Mouse (Mus musculus): Measurements from ENCODE around the gene Fam151b. TPM values are rescaled to one million over a fixed set of nuclear protein-coding genes. Genes with fewer than 3 reads are reported as not detected.
A peak's percentile ranks its signal among the peaks of the same experiment; 100 is the strongest.

Fam151b gene
- polyA plus RNA-seq, 1 experiment: not detected

GRCm38 (mm10) chr13:92427351-92427855 lies 56.4 kb downstream of the Fam151b start:
- TF ChIP-seq POLR2A (IDR thresholded peaks at IDR 0.05; ENCODE audit: insufficient read depth, low read depth, low read length): no peak
- no peak for TF ChIP-seq CTCF (IDR thresholded peaks at IDR 0.05; ENCODE audit: insufficient read depth, low read depth, low read length)
- H3K4me3 ChIP-seq (ENCODE audit: insufficient read depth, low read depth, low read length): peak overlapping the region; percentile 72
- WGBS: 58% methylated on average over 4 of the region's 4 CpGs
- no peak overlapping the region for H3K27ac ChIP-seq (ENCODE audit: insufficient read depth, low read depth, low read length)
- peaks cover 8% of the 10 kb centered on the region; the same call in 1 of the 2 replicates for H3K4me1 ChIP-seq (ENCODE audit: control insufficient read depth, insufficient read depth, low read length)

DNA sequence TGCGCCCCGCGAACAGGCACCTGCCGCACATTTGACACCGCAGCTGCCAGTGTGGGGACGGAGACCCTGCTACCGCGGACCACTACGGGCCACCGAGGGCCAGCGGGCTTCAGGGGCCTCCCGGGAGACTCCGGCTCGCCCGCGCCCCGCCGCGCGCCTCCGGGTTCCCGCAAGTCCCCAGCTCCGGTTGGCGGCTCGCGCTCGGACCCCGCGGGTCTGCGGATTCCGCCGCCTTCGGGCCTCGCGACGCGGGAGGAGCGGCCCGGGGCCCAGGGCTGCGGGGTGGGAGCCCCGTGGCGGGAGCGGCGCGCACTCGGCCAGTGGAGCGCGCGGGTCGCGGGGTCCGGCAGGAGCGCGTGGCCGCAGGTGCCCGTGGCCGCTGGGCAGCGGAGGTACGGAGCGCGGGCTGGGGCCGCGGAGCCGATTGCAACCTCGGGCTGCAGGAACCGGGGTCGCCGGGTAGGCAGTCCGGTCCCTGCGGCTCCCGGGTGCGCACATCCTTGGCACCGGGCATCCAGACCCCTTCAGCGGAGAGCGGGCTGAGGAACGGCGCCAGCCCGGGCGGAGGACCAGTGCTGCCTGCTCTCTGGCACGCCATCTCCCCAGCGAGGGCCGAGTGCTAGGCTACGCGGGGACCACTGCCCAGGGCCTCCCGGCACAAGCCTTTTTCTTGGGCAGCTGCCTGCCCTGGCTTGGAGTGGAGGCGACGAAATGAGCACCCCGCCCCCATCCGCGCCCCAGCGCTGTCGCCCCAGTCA lies 57.3 kb downstream of the Fam151b start:
- TF ChIP-seq CTCF (IDR thresholded peaks at IDR 0.05; ENCODE audit: insufficient read depth, low read depth, low read length) (no peak), POLR2A (IDR thresholded peaks at IDR 0.05; ENCODE audit: insufficient read depth, low read depth, low read length) (no peak)
- peak overlapping the region; percentile 72 for H3K4me3 ChIP-seq (ENCODE audit: insufficient read depth, low read depth, low read length)
- no peak overlapping the region for H3K27ac ChIP-seq (ENCODE audit: insufficient read depth, low read depth, low read length)
- WGBS: under 1% methylated on average over 92 of the region's 92 CpGs
- peaks cover 8% of the 10 kb centered on the region; the same call in 1 of the 2 replicates for H3K4me1 ChIP-seq (ENCODE audit: control insufficient read depth, insufficient read depth, low read length)

DNA sequence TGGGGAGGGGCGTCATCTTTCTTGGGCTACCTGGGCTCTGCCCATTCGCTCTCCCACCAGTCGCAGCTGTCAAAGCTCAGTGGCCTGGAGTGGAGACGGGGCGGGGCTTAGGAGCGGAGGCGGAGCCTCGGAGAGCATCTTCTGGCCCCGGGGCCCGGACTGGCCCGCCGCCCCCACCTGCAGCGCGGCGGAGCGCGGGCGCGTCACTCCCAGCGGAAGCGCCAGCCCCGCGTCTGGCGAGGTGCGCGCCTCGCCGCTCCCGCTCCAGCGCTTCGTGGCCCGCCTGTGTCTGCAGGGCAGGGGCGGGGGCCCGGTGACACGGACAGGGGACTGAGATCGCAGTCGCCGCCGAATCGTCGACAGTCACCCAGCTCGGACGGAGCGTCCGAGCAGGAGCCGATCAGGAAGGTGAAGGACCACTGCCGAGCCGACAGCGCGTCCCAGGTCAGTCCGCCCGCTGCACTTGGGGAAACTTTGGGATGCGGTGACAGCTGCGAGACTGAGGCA lies 58.0 kb downstream of the Fam151b start, which contains the start of gene Ankrd34b:
Gene Ankrd34b, plus strand, starts transcription at position 139 of the 507 bp plus-strand sequence.
- TF ChIP-seq CTCF (IDR thresholded peaks at IDR 0.05; ENCODE audit: insufficient read depth, low read depth, low read length) (no peak), POLR2A (IDR thresholded peaks at IDR 0.05; ENCODE audit: insufficient read depth, low read depth, low read length) (peak; percentile 37; the same call in 1 of the 2 replicates)
- Histone ChIP-seq H3K4me1 (ENCODE audit: control insufficient read depth, insufficient read depth, low read length) (peaks cover 8% of the 10 kb centered on the region; the same call in 1 of the 2 replicates), H3K4me3 (ENCODE audit: insufficient read depth, low read depth, low read length) (peak within 1 kb of the TSS; percentile 72), H3K27ac (ENCODE audit: insufficient read depth, low read depth, low read length) (no peak within 1 kb of the TSS)
- under 1% methylated on average over 54 of the region's 54 CpGs for WGBS

- 58% methylated on average over 3 of the region's 3 CpGs for WGBS
- Histone ChIP-seq H3K4me3 (ENCODE audit: insufficient read depth, low read depth, low read length) (no peak overlapping the region), H3K4me1 (ENCODE audit: control insufficient read depth, insufficient read depth, low read length) (peaks cover 8% of the 10 kb centered on the region; the same call in 1 of the 2 replicates), H3K27ac (ENCODE audit: insufficient read depth, low read depth, low read length) (no peak overlapping the region)
- TF ChIP-seq POLR2A (IDR thresholded peaks at IDR 0.05; ENCODE audit: insufficient read depth, low read depth, low read length) (no peak), CTCF (IDR thresholded peaks at IDR 0.05; ENCODE audit: insufficient read depth, low read depth, low read length) (no peak)
These were observed 60.1 kb downstream of the Fam151b start for GRCm38 (mm10) chr13:92423711-92424110.

- 92% methylated on average over 11 of the region's 11 CpGs for WGBS
These were observed 64.2 kb downstream of the Fam151b start for GRCm38 (mm10) chr13:92419630-92420029.

GRCm38 (mm10) chr13:92410486-92410885 lies 73.3 kb downstream of the Fam151b start:
- WGBS: 69% methylated on average over 2 of the region's 2 CpGs
- Histone ChIP-seq H3K4me3 (ENCODE audit: insufficient read depth, low read depth, low read length) (no peak overlapping the region), H3K4me1 (ENCODE audit: control insufficient read depth, insufficient read depth, low read length) (no peaks in the 10 kb centered on the region), H3K27ac (ENCODE audit: insufficient read depth, low read depth, low read length) (no peak overlapping the region)
- TF ChIP-seq CTCF (IDR thresholded peaks at IDR 0.05; ENCODE audit: insufficient read depth, low read depth, low read length) (no peak), POLR2A (IDR thresholded peaks at IDR 0.05; ENCODE audit: insufficient read depth, low read depth, low read length) (no peak)

More at GRCm38 (mm10) chr13:92419630-92420029, 64.2 kb downstream of the Fam151b start:
- Histone ChIP-seq H3K27ac (ENCODE audit: insufficient read depth, low read depth, low read length) (no peak overlapping the region), H3K4me1 (ENCODE audit: control insufficient read depth, insufficient read depth, low read length) (no peaks in the 10 kb centered on the region), H3K4me3 (ENCODE audit: insufficient read depth, low read depth, low read length) (no peak overlapping the region)
- no peak for TF ChIP-seq CTCF (IDR thresholded peaks at IDR 0.05; ENCODE audit: insufficient read depth, low read depth, low read length)
- TF ChIP-seq POLR2A (IDR thresholded peaks at IDR 0.05; ENCODE audit: insufficient read depth, low read depth, low read length): no peak

DNA sequence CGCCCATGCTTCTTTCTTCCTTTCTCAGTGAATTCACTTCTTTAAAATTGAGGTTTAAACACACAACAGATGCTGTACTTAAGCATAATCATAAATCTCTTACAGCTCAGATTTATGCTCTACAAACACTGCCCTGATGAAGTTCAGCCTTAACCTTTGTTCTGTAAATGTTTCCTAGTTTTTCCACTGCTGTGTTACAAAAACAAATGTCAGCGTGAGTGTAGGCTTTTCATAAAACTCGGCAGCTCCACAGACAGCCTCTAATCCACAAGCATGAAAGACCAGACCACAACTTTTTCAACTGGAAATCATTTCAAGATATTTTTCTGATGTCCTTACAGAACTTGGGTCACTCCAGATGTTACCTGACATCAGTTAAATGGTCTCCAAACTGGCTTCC lies 80.3 kb downstream of the Fam151b start:
- 91% methylated on average over 3 of the region's 3 CpGs for WGBS

GRCm38 (mm10) chr13:92402063-92402462 lies 81.8 kb downstream of the Fam151b start:
- 75% methylated on average over 2 of the region's 2 CpGs for WGBS

More for the DNA sequence above, 80.3 kb downstream of the Fam151b start:
- no peak overlapping the region for H3K27ac ChIP-seq (ENCODE audit: insufficient read depth, low read depth, low read length)
- TF ChIP-seq POLR2A (IDR thresholded peaks at IDR 0.05; ENCODE audit: insufficient read depth, low read depth, low read length) (no peak), CTCF (IDR thresholded peaks at IDR 0.05; ENCODE audit: insufficient read depth, low read depth, low read length) (no peak)
- H3K4me3 ChIP-seq (ENCODE audit: insufficient read depth, low read depth, low read length): no peak overlapping the region
- 0 out of 2 replicates have a peak, but pooled peaks cover 2% of the 10 kb centered on the region for H3K4me1 ChIP-seq (ENCODE audit: control insufficient read depth, insufficient read depth, low read length)

More at GRCm38 (mm10) chr13:92402063-92402462, 81.8 kb downstream of the Fam151b start:
- H3K4me3 ChIP-seq (ENCODE audit: insufficient read depth, low read depth, low read length): no peak overlapping the region
- 0 out of 2 replicates have a peak, but pooled peaks cover 2% of the 10 kb centered on the region for H3K4me1 ChIP-seq (ENCODE audit: control insufficient read depth, insufficient read depth, low read length)
- no peak overlapping the region for H3K27ac ChIP-seq (ENCODE audit: insufficient read depth, low read depth, low read length)
- no peak for TF ChIP-seq POLR2A (IDR thresholded peaks at IDR 0.05; ENCODE audit: insufficient read depth, low read depth, low read length)
- no peak for TF ChIP-seq CTCF (IDR thresholded peaks at IDR 0.05; ENCODE audit: insufficient read depth, low read depth, low read length)

Other genes with a start within 250 kb of the Fam151b start
- not detected in 2 replicates for gene Gm20379, start 178.0 kb downstream of the Fam151b start, polyA plus RNA-seq (2012; ENCODE audit: insufficient read depth, insufficient read length, low replicate concordance, missing spikeins)
- not detected in 2 replicates for gene Dhfr, start 129.3 kb downstream of the Fam151b start, polyA plus RNA-seq (2012; ENCODE audit: insufficient read depth, insufficient read length, low replicate concordance, missing spikeins)
- gene Msh3, start 129.0 kb downstream of the Fam151b start, polyA plus RNA-seq (2012; ENCODE audit: insufficient read depth, insufficient read length, low replicate concordance, missing spikeins): not detected in 2 replicates
- gene Ankrd34b, start 58.1 kb downstream of the Fam151b start, polyA plus RNA-seq (2012; ENCODE audit: insufficient read depth, insufficient read length, low replicate concordance, missing spikeins): not detected in 2 replicates
- not detected in 2 replicates for gene Zfyve16, start 46.9 kb upstream of the Fam151b start, polyA plus RNA-seq (2012; ENCODE audit: insufficient read depth, insufficient read length, low replicate concordance, missing spikeins)
- gene Spz1, start 92.2 kb upstream of the Fam151b start, polyA plus RNA-seq (2012; ENCODE audit: insufficient read depth, insufficient read length, low replicate concordance, missing spikeins): not detected in 2 replicates
- gene Serinc5, start 127.1 kb upstream of the Fam151b start, polyA plus RNA-seq (2012; ENCODE audit: insufficient read depth, insufficient read length, low replicate concordance, missing spikeins): 157 TPM in 1 of 2 replicates, not detected in the other

Measured in olfactory bulb, adult 2 months (tissue).